Mouse (Mus musculus): ENCODE measurements around the gene Gm3854. TPM values are rescaled to one million over a fixed set of nuclear protein-coding genes. Genes with fewer than 3 reads are reported as not detected.
"Not testable (repeated sequence)": the region's sequence is repeated elsewhere in the genome, so short reads cannot be mapped to it uniquely, and the experiment has no call there.

Gene Gm3854
- polyA plus RNA-seq (2015; fragmentation: Nextera tagmentation; extraction: Ambion mirVana) = 1.9 and 2.1 TPM in 2 replicates

DNA sequence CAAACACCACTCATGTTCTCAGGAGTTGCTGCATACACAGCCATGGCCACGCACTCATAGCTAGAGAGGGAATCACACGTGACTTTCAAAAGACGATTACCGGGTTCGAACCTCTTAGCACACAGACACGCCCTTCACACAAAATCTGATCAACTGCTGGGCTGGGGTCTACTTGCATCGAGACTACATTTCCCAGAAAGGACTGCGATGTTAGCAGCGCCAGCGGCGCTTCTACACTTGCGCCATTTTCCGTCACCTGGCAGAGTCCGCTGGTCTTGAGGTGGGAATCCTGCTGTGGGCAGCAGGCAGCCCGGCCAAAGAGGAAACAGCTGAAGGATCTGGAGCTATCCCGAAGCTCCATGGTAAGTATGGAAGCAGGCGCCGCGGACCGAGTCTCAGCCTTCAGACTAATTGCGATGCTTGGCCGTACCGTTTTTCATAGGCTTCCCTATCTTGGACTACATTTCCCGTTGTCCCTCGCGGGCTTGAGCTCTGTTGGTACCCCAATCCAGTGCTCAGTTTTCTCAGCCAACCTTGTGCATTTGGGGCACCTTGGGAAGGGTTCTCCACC is at the start of gene Gm3854:
Gm3854 (plus strand) TSS at position 259 of the 571 bp plus-strand sequence.
- H3K36me3 ChIP-seq = no peaks in the 10 kb centered on the region
- peak within 1 kb of the TSS; percentile 77; the same call in 1 of the 2 replicates for H3K27ac ChIP-seq
- H3K9ac ChIP-seq = peak within 1 kb of the TSS; percentile 46
- no peaks in the 10 kb centered on the region for H3K4me1 ChIP-seq
- peak within 1 kb of the TSS; percentile 42 for H3K4me2 ChIP-seq
- peak; percentile 84 for ATAC-seq (ENCODE audit: insufficient number of reproducible peaks, low FRiP score, low TSS enrichment, low read depth)
- WGBS = under 1% methylated on average over 26 of the region's 26 CpGs
- H3K27me3 ChIP-seq = no peaks in the 10 kb centered on the region
- H3K9me3 ChIP-seq = no peaks in the 10 kb centered on the region
- H3K4me3 ChIP-seq = peak within 1 kb of the TSS; percentile 61

- not testable (repeated sequence) for H3K27me3 ChIP-seq; H3K27ac ChIP-seq; H3K4me1 ChIP-seq; H3K4me3 ChIP-seq; H3K4me2 ChIP-seq; H3K9ac ChIP-seq; ATAC-seq (ENCODE audit: insufficient number of reproducible peaks, low FRiP score, low TSS enrichment, low read depth); H3K9me3 ChIP-seq
- H3K36me3 ChIP-seq = peaks cover 40% of the 10 kb centered on the region
- WGBS = 65% methylated on average over 11 of the region's 11 CpGs
Observed at GRCm38 (mm10) chr7:6300796-6301195, 42.8 kb upstream of the Gm3854 start.

DNA sequence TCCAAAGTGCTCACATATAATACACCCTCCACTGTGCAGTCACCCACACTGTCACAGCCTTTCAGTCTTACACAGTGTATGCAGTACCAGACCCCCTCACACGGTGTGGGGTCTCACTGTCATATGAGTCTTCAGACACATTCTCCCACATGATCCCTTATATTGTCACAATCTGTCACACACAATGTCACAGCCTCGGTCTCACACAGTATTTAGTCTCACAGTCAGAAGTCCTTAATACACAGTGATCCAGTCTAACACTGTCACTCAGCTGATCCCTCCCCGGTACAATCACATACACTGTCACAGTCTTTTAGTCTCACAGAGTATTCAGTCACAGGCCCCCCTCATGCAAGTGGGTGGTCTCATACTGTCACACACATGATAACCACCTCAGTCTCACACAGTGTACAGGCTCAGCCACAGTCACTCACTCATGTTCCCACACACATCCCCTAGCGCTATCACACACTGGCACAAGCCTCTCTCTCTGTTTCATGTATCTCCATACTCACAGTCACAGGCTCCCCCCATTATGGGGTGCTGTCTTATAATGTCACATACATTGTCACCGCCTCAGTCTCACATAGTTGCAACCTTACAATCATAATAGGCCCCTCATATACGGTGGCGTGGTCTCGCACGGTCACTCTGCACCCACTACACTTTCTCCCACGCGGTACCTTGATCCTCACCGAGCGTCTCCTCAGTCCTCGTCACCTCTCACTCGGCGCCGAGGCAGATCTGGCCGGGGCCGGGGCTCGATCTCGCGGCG is 12.9 kb upstream of the Gm3854 start:
- peak overlapping the region; percentile 62 for H3K4me3 ChIP-seq
- H3K36me3 ChIP-seq = peaks cover 12% of the 10 kb centered on the region; the same call in 1 of the 2 replicates
- no peaks in the 10 kb centered on the region for H3K27me3 ChIP-seq
- ATAC-seq (ENCODE audit: insufficient number of reproducible peaks, low FRiP score, low TSS enrichment, low read depth) = peak; percentile 54
- H3K4me1 ChIP-seq = peaks cover 14% of the 10 kb centered on the region; the same call in 1 of the 2 replicates
- H3K27ac ChIP-seq = peak overlapping the region; percentile 87
- H3K9me3 ChIP-seq = no peaks in the 10 kb centered on the region
- peak overlapping the region; percentile 61 for H3K9ac ChIP-seq
- 16% methylated on average over 23 of the region's 23 CpGs for WGBS
- H3K4me2 ChIP-seq = peak overlapping the region; percentile 61

DNA sequence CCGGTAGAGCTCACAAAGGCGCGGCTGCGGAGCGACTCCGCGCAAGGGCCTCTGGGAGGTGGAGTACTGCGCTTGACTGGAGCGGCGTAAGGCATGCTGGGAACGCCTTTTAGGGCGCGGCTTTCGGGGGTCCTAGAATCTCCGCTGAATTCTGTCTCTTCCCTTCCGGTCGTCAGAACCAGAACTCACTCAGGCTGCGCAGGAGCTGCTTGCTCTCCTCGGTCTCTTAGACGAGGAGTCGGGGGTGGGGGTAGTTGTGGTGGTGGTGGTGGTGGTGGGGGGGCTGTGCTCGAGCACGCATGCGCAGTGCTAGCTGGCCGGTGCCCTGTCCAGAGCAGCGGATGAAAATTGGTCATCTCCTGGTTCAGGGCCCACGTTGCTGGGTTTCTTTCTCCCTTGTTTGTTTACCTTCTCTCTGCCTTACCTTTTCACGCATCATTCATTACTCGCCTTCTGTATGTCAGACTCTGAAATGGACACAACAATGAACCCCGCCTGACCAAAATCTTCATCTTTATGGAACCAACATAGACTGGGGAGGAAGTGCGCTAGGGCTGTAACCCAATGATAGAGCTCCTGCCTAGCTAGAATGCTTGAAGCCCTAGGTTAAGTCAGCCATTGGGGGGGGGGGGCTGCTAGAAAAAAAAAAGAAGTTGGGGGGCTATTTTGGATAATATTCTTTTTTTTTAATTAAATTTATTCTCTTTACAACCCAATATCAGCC is 12.2 kb upstream of the Gm3854 start, which contains the start of gene Zfp583:
Zfp583 (minus strand) TSS at position 53 of the 724 bp plus-strand sequence.
- WGBS = 5% methylated on average over 31 of the region's 31 CpGs
- H3K4me2 ChIP-seq = peak within 1 kb of the TSS; percentile 61

DNA sequence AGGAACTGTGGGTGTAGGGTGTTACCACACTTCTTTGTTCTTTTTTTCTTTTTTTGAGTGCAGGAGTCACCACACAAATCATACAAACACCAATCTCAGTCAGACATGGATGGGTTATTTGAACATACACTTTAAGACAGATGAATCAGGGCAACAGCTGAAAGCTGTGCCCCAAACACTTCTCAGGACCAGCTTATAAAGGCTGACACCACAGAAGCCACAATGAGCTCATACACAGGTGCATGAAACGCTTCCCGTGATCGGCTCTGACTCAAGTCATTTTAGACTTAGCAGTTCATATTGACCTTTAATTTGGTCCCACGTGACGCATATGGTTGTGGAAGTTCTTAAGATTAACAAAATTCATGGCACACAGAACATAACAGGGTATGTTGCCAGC is 3.7 kb upstream of the Gm3854 start:
- Histone ChIP-seq H3K36me3 (no peaks in the 10 kb centered on the region), H3K4me3 (no peak overlapping the region), H3K27ac (no peak overlapping the region), H3K4me1 (no peaks in the 10 kb centered on the region), H3K4me2 (no peak overlapping the region), H3K9ac (no peak overlapping the region), H3K9me3 (no peaks in the 10 kb centered on the region), H3K27me3 (no peaks in the 10 kb centered on the region)
- no peak for ATAC-seq (ENCODE audit: insufficient number of reproducible peaks, low FRiP score, low TSS enrichment, low read depth)
- 83% methylated on average over 5 of the region's 5 CpGs for WGBS

More for the DNA sequence above, 12.2 kb upstream of the Gm3854 start, which contains the start of gene Zfp583:
- ATAC-seq (ENCODE audit: insufficient number of reproducible peaks, low FRiP score, low TSS enrichment, low read depth) = peak; percentile 90
- peaks cover 12% of the 10 kb centered on the region; the same call in 1 of the 2 replicates for H3K36me3 ChIP-seq
- no peaks in the 10 kb centered on the region for H3K9me3 ChIP-seq
- H3K4me3 ChIP-seq = peak within 1 kb of the TSS; percentile 62
- peak within 1 kb of the TSS; percentile 87 for H3K27ac ChIP-seq
- peak within 1 kb of the TSS; percentile 61 for H3K9ac ChIP-seq
- no peaks in the 10 kb centered on the region for H3K27me3 ChIP-seq
- peaks cover 14% of the 10 kb centered on the region; the same call in 1 of the 2 replicates for H3K4me1 ChIP-seq

GRCm38 (mm10) chr7:6344124-6344523 is 565 bp downstream of the Gm3854 start:
- no peaks in the 10 kb centered on the region for H3K27me3 ChIP-seq
- H3K36me3 ChIP-seq = no peaks in the 10 kb centered on the region
- WGBS = 32% methylated on average over 10 of the region's 10 CpGs
- no peaks in the 10 kb centered on the region for H3K4me1 ChIP-seq
- H3K27ac ChIP-seq = no peak overlapping the region
- peak overlapping the region; percentile 61 for H3K4me3 ChIP-seq
- no peak for ATAC-seq (ENCODE audit: insufficient number of reproducible peaks, low FRiP score, low TSS enrichment, low read depth)
- no peaks in the 10 kb centered on the region for H3K9me3 ChIP-seq
- H3K9ac ChIP-seq = no peak overlapping the region
- peak overlapping the region; percentile 42 for H3K4me2 ChIP-seq

GRCm38 (mm10) chr7:6358121-6358520 is 14.6 kb downstream of the Gm3854 start:
- Histone ChIP-seq H3K36me3 (peaks cover 16% of the 10 kb centered on the region), H3K4me2 (no peak overlapping the region), H3K4me1 (no peaks in the 10 kb centered on the region), H3K4me3 (no peak overlapping the region), H3K9me3 (no peaks in the 10 kb centered on the region), H3K9ac (no peak overlapping the region), H3K27ac (no peak overlapping the region), H3K27me3 (no peaks in the 10 kb centered on the region)
- no peak for ATAC-seq (ENCODE audit: insufficient number of reproducible peaks, low FRiP score, low TSS enrichment, low read depth)
- 72% methylated on average over 2 of the region's 2 CpGs for WGBS

DNA sequence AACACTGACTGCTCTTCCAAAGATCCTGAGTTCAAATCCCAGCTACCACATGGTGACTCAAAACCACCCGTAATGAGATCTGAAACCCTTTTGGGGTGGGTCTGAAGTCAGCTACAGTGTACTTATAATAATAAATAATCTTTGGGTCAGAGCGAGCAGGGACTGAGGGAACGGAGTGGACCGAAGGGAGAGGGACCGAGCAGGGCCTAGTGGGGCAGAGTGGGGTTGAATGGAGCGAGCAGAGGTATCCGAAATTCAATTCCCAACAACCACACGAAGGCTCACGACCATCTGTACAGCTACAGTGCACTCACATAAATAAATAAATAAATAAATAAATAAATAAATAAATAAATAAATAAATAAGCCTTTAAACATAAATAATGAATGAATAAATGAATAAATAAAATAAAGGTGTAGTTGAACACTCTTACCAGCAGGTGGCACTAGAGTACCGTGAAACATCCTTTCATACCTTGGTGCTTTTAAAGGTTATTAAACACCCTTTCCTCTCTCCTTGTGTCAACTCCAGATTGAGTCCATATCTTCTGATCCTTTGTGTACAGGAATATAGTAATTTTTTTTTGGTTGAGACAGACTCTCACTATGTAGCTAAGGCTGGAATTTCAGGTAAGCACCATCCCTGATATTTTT is 15.5 kb downstream of the Gm3854 start:
- no peak for ATAC-seq (ENCODE audit: insufficient number of reproducible peaks, low FRiP score, low TSS enrichment, low read depth)

GRCm38 (mm10) chr7:6360477-6361060 is 17.0 kb downstream of the Gm3854 start:
- no peak overlapping the region for H3K27ac ChIP-seq
- H3K27me3 ChIP-seq = no peaks in the 10 kb centered on the region
- WGBS = 16% methylated on average over 9 of the region's 9 CpGs
- no peaks in the 10 kb centered on the region for H3K4me1 ChIP-seq
- no peak overlapping the region for H3K4me3 ChIP-seq
- no peaks in the 10 kb centered on the region for H3K9me3 ChIP-seq
- ATAC-seq (ENCODE audit: insufficient number of reproducible peaks, low FRiP score, low TSS enrichment, low read depth) = no peak
- H3K9ac ChIP-seq = no peak overlapping the region
- no peaks in the 10 kb centered on the region for H3K36me3 ChIP-seq
- H3K4me2 ChIP-seq = no peak overlapping the region

More for the DNA sequence above, 15.5 kb downstream of the Gm3854 start:
- WGBS = 53% methylated on average over 10 of the region's 10 CpGs
- H3K4me2 ChIP-seq = no peak overlapping the region
- H3K27ac ChIP-seq = no peak overlapping the region
- H3K9ac ChIP-seq = no peak overlapping the region
- H3K4me3 ChIP-seq = no peak overlapping the region
- no peaks in the 10 kb centered on the region for H3K4me1 ChIP-seq
- no peaks in the 10 kb centered on the region for H3K9me3 ChIP-seq
- no peaks in the 10 kb centered on the region for H3K27me3 ChIP-seq
- peaks cover 8% of the 10 kb centered on the region for H3K36me3 ChIP-seq

DNA sequence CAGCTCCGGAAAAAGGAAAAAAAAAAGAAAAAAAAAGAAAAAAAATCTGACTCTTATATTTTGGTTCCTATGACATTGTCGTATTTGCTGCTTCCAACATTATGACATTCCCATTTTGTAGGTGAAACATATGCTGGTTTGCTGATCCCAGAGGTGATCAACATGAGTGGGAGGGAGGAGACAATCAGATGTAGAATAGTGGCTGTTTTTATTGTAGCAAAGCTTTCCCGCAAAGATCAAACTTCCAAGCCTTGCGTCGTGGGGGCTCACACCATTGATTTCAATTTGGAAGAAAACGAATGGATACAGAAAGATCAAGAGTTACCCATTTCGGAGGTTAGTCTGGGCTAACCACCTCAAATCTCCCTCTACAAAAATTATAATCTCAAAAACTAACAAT is 18.2 kb downstream of the Gm3854 start:
- no peaks in the 10 kb centered on the region for H3K27me3 ChIP-seq
- H3K9me3 ChIP-seq = no peaks in the 10 kb centered on the region
- H3K9ac ChIP-seq = peak overlapping the region; percentile 31; the same call in 1 of the 2 replicates
- H3K4me3 ChIP-seq = peak overlapping the region; percentile 61
- H3K27ac ChIP-seq = peak overlapping the region; percentile 83
- H3K36me3 ChIP-seq = no peaks in the 10 kb centered on the region
- peak overlapping the region; percentile 67 for H3K4me2 ChIP-seq
- WGBS = 25% methylated on average over 7 of the region's 7 CpGs
- ATAC-seq (ENCODE audit: insufficient number of reproducible peaks, low FRiP score, low TSS enrichment, low read depth) = no peak
- H3K4me1 ChIP-seq = no peaks in the 10 kb centered on the region

Data from limb, embryonic 15.5 days (tissue).